Mouse (Mus musculus) 3T3-L1 (cell line): ENCODE data around the gene Adat3.
"Not testable (repeated sequence)": the region's sequence is repeated elsewhere in the genome, so short reads cannot be mapped to it uniquely, and the experiment has no call there.

Experiments used
- DNase-seq: peaks from one replicate; pipeline ENCODE4 v3.0.0-alpha.2; 2015; ENCODE audit warnings: low read depth, low spot score

The Adat3 gene

GRCm38 (mm10) chr10:80578131-80578750 lies 24.4 kb upstream of the Adat3 start:
- DNase-seq = peak; percentile 86

GRCm38 (mm10) chr10:80578911-80579310 lies 23.8 kb upstream of the Adat3 start:
- peak; percentile 91 for DNase-seq

- DNase-seq = no peak
Measured at GRCm38 (mm10) chr10:80583047-80583446, 19.6 kb upstream of the Adat3 start.

- DNase-seq = no peak
Measured at GRCm38 (mm10) chr10:80584045-80584488, 18.6 kb upstream of the Adat3 start.

GRCm38 (mm10) chr10:80584642-80585552 lies 17.8 kb upstream of the Adat3 start:
- no peak for DNase-seq

GRCm38 (mm10) chr10:80585581-80585980 lies 17.1 kb upstream of the Adat3 start:
- no peak for DNase-seq

- no peak for DNase-seq
Measured at GRCm38 (mm10) chr10:80586407-80587304, 16.0 kb upstream of the Adat3 start.

- no peak for DNase-seq
Measured at GRCm38 (mm10) chr10:80587305-80587657, 15.4 kb upstream of the Adat3 start.

- peak; percentile 54 for DNase-seq
Measured at GRCm38 (mm10) chr10:80589127-80589878, 13.4 kb upstream of the Adat3 start.

- peak; percentile 97 for DNase-seq
Measured at GRCm38 (mm10) chr10:80589879-80590854, 12.5 kb upstream of the Adat3 start, which contains the start of gene Abhd17a. Gene Abhd17a, minus strand, starts transcription at chr10:80590341.

- no peak for DNase-seq
Measured at GRCm38 (mm10) chr10:80596318-80596717, 6.4 kb upstream of the Adat3 start.

GRCm38 (mm10) chr10:80603364-80603763 lies 684 bp downstream of the Adat3 start:
- DNase-seq = no peak

GRCm38 (mm10) chr10:80604001-80604509 lies 1.4 kb downstream of the Adat3 start:
- DNase-seq = no peak

- DNase-seq = no peak
Measured at GRCm38 (mm10) chr10:80604988-80605387, 2.3 kb downstream of the Adat3 start.

- not testable (repeated sequence) for DNase-seq
Measured at GRCm38 (mm10) chr10:80605721-80606120, 3.0 kb downstream of the Adat3 start, which contains the start of gene Gm49322. Gene Gm49322, plus strand, starts transcription at chr10:80606021.

GRCm38 (mm10) chr10:80606306-80606705 lies 3.6 kb downstream of the Adat3 start:
- DNase-seq = no peak

- no peak for DNase-seq
Measured at GRCm38 (mm10) chr10:80606737-80607350, 4.2 kb downstream of the Adat3 start.

GRCm38 (mm10) chr10:80608435-80608834 lies 5.8 kb downstream of the Adat3 start:
- DNase-seq = no peak
